Mouse (Mus musculus): ENCODE results near the gene Crim1. TPM values are rescaled to one million over a fixed set of nuclear protein-coding genes. Genes with fewer than 3 reads are reported as not detected.

Gene Crim1
- polyA plus RNA-seq, 1 experiment from 2014 or later: 2.3 TPM

Small RNA genes lying within 50 kb of the gene (microRNA-seq; reads per million reads assigned to microRNA genes)
- gene Gm25069: not detected

Other genes starting within 250 kb of the Crim1 start
- 55.4 and 62.9 TPM in 2 replicates for gene Fez2, start 217.9 kb downstream of the Crim1 start, polyA plus RNA-seq (2015; fragmentation: Nextera tagmentation; extraction: Ambion mirVana)

All from heart, embryonic 16.5 days (tissue).